Mouse (Mus musculus) embryonic facial prominence, embryonic 11.5 days (tissue): Measurements from ENCODE around the gene Plg. TPM values are rescaled to one million over a fixed set of nuclear protein-coding genes. Genes with fewer than 3 reads are reported as not detected.

Source experiments
- polyA plus RNA-seq: library from polyadenylated mRNA; unstranded; fragments of >200 nt; fragmentation: Nextera tagmentation; extraction: Ambion mirVana; gene quantifications from 2 replicates; pipeline ENCODE4 v1.2.1, GENCODE M21; 2014

Gene Plg
- polyA plus RNA-seq, 1 experiment from 2014 or later = 0.13 TPM

Other genes starting within 250 kb of the Plg start
- 38.8 and 42.0 TPM in 2 replicates for gene Map3k4, start 59.8 kb upstream of the Plg start, polyA plus RNA-seq
- 0.04 and 0.21 TPM in 2 replicates for gene Slc22a3, start 129.1 kb downstream of the Plg start, polyA plus RNA-seq
- not detected in 2 replicates for gene Slc22a2, start 205.5 kb downstream of the Plg start, polyA plus RNA-seq